16 mouse cellular contexts compared by ENCODE assay signal in the genomic region with DNA sequence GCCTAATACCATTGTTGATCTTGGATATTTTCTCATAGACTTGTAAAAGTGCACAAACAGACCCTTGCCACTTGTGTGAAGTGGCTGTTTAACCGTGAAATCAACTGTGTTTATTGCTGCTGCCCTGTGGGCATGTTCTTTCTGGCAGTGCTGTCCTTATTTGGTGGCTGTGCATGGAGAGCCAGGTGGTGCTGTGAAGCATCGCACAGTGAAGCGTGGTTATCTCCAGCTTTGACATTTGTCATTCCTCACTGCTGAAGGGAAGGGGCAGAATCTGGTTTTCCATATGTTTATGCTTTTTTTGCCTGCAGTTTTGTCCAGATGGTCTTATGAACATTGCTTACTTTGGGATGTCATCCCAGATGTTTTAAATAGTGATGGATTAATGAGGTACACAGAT. TPM values are rescaled to one million over a fixed set of nuclear protein-coding genes. Genes with fewer than 3 reads are reported as not detected.
DNase-seq lines count a peak whose midpoint lies in the region; ATAC-seq and TF ChIP-seq lines count a peak whose summit lies in the region.
"Had no signal": no experiment of that assay in that cellular context is flagged by ENCODE, and none has a peak within 500 bp of the region (broad histone marks: within the 10 kb centered on the region; RNA-seq: fewer than 3 reads in every experiment).

No protein-coding gene starts in this region.

- no peak overlapping the region for H3K4me2 ChIP-seq in forebrain, embryonic 14.5 days (ENCODE audit: low read length)
- no peak overlapping the region for H3K4me2 ChIP-seq in forebrain, embryonic 11.5 days (ENCODE audit: low read depth, low read length, severe bottlenecking)
- no peak overlapping the region for H3K4me2 ChIP-seq in midbrain, postnatal 0 days (ENCODE audit: low read depth, low read length, poor library complexity, severe bottlenecking)
- no peak overlapping the region for H3K4me2 ChIP-seq in midbrain, embryonic 11.5 days
- H3K4me2 ChIP-seq: embryonic facial prominence, embryonic 12.5 days; limb, embryonic 13.5 days had no signal

- no peaks in the 10 kb centered on the region for H3K9me3 ChIP-seq in forebrain, embryonic 14.5 days (replicated peaks; ENCODE audit: control insufficient read depth, low read length)
- H3K9me3 ChIP-seq in forebrain, embryonic 11.5 days (ENCODE audit: control insufficient read depth, low read length), result no peaks in the 10 kb centered on the region
- no peaks in the 10 kb centered on the region for H3K9me3 ChIP-seq in midbrain, postnatal 0 days (ENCODE audit: low read length)
- H3K9me3 ChIP-seq in midbrain, embryonic 11.5 days (ENCODE audit: control insufficient read depth, low read length), result no peaks in the 10 kb centered on the region
- H3K9me3 ChIP-seq: embryonic facial prominence, embryonic 12.5 days; G1E; limb, embryonic 13.5 days had no signal

- ATAC-seq in forebrain, embryonic 14.5 days, result peak; percentile 75; the same call in 1 of the 2 replicates
- no peak for ATAC-seq in forebrain, embryonic 11.5 days (replicated peaks; ENCODE audit: low FRiP score)
- no peak for ATAC-seq in midbrain, postnatal 0 days (ENCODE audit: low FRiP score)
- ATAC-seq in midbrain, embryonic 11.5 days (ENCODE audit: low FRiP score), result no peak
- ATAC-seq: intestine, embryonic 16.5 days had no signal

- H3K27me3 ChIP-seq in forebrain, embryonic 14.5 days (replicated peaks; ENCODE audit: control insufficient read depth, insufficient read depth, low read length), result no peaks in the 10 kb centered on the region
- no peaks in the 10 kb centered on the region for H3K27me3 ChIP-seq in forebrain, embryonic 11.5 days (ENCODE audit: control insufficient read depth, insufficient read depth, low read length)
- H3K27me3 ChIP-seq in midbrain, postnatal 0 days (ENCODE audit: insufficient read depth, low read length), result no peaks in the 10 kb centered on the region
- no peaks in the 10 kb centered on the region for H3K27me3 ChIP-seq in midbrain, embryonic 11.5 days (ENCODE audit: control insufficient read depth, insufficient read depth, low read length)
- H3K27me3 ChIP-seq: embryonic facial prominence, embryonic 12.5 days; limb, embryonic 13.5 days had no signal

- DNase-seq in forebrain, embryonic 14.5 days (ENCODE audit: low spot score), result peak; percentile 37
- DNase-seq in forebrain, embryonic 11.5 days (ENCODE audit: low spot score), result no peak
- peak; percentile 58 for DNase-seq in midbrain, postnatal 0 days (ENCODE audit: low spot score)
- no peak for DNase-seq in midbrain, embryonic 11.5 days (ENCODE audit: low spot score, missing footprints)
- peak; percentile 28 to 37 for DNase-seq in layer of hippocampus, postnatal 10 days (ENCODE audit: low spot score in 2 of 2)
- DNase-seq in right cerebral cortex, postnatal 14 days, result no peak
- DNase-seq in urinary bladder, postnatal 36 days (ENCODE audit: low spot score in 2 of 2), result no peak
- DNase-seq: gastrocnemius, postnatal 14 days; lung, postnatal 14 days; thymus, postnatal 4 days had no signal

- H3K4me1 ChIP-seq in forebrain, embryonic 14.5 days (ENCODE audit: control insufficient read depth, insufficient read depth, low read length), result no peaks in the 10 kb centered on the region
- no peaks in the 10 kb centered on the region for H3K4me1 ChIP-seq in forebrain, embryonic 11.5 days (replicated peaks; ENCODE audit: control insufficient read depth, insufficient read depth, low read length)
- no peaks in the 10 kb centered on the region for H3K4me1 ChIP-seq in midbrain, postnatal 0 days (ENCODE audit: insufficient read depth, low read length)
- H3K4me1 ChIP-seq in midbrain, embryonic 11.5 days (ENCODE audit: control insufficient read depth, insufficient read depth, low read length), result no peaks in the 10 kb centered on the region
- H3K4me1 ChIP-seq: embryonic facial prominence, embryonic 12.5 days; limb, embryonic 13.5 days had no signal

- no peak overlapping the region for H3K27ac ChIP-seq in forebrain, embryonic 14.5 days (ENCODE audit: low read depth, low read length)
- H3K27ac ChIP-seq in forebrain, embryonic 11.5 days (ENCODE audit: low read depth, low read length), result no peak overlapping the region
- H3K27ac ChIP-seq in midbrain, postnatal 0 days (ENCODE audit: low read depth, low read length), result no peak overlapping the region
- H3K27ac ChIP-seq in midbrain, embryonic 11.5 days (ENCODE audit: low read depth, low read length), result no peak overlapping the region
- H3K27ac ChIP-seq: embryonic facial prominence, embryonic 12.5 days; left cerebral cortex, adult 2 months; limb, embryonic 13.5 days; stomach, postnatal 0 days had no signal

- H3K9ac ChIP-seq in forebrain, embryonic 14.5 days (ENCODE audit: low read length), result no peak overlapping the region
- H3K9ac ChIP-seq in forebrain, embryonic 11.5 days (ENCODE audit: low read length), result no peak overlapping the region
- no peak overlapping the region for H3K9ac ChIP-seq in midbrain, postnatal 0 days (replicated peaks; ENCODE audit: low read length, poor library complexity, severe bottlenecking)
- no peak overlapping the region for H3K9ac ChIP-seq in midbrain, embryonic 11.5 days (ENCODE audit: low read length)
- H3K9ac ChIP-seq: embryonic facial prominence, embryonic 12.5 days; limb, embryonic 13.5 days had no signal

- peaks cover 13% of the 10 kb centered on the region; the same call in 1 of the 2 replicates for H3K36me3 ChIP-seq in forebrain, embryonic 14.5 days (ENCODE audit: control insufficient read depth, insufficient read depth, low read length)
- H3K36me3 ChIP-seq in forebrain, embryonic 11.5 days (ENCODE audit: control insufficient read depth, insufficient read depth, low read length), result no peaks in the 10 kb centered on the region; the same call in 1 of the 2 replicates
- H3K36me3 ChIP-seq in midbrain, postnatal 0 days (ENCODE audit: insufficient read depth, low read length), result peaks cover under 1% of the 10 kb centered on the region; the same call in 1 of the 2 replicates
- H3K36me3 ChIP-seq in midbrain, embryonic 11.5 days (ENCODE audit: control insufficient read depth, insufficient read depth, low read length), result peaks cover 8% of the 10 kb centered on the region; the same call in 1 of the 2 replicates

- no peak for TF ChIP-seq CTCF in midbrain, postnatal 0 days (IDR thresholded peaks at IDR 0.05)

- 65% methylated on average over 3 of the region's 3 CpGs for WGBS in forebrain, embryonic 14.5 days
- WGBS in forebrain, embryonic 11.5 days, result 83% methylated on average over 3 of the region's 3 CpGs
- WGBS in midbrain, postnatal 0 days, result 51% methylated on average over 3 of the region's 3 CpGs
- WGBS in midbrain, embryonic 11.5 days, result 81% methylated on average over 3 of the region's 3 CpGs

- H3K4me3 ChIP-seq in forebrain, embryonic 14.5 days (ENCODE audit: low read depth, low read length), result no peak overlapping the region
- H3K4me3 ChIP-seq in forebrain, embryonic 11.5 days (ENCODE audit: low read depth, low read length), result no peak overlapping the region
- H3K4me3 ChIP-seq in midbrain, postnatal 0 days (ENCODE audit: low read depth, low read length), result no peak overlapping the region
- no peak overlapping the region for H3K4me3 ChIP-seq in midbrain, embryonic 11.5 days (ENCODE audit: low read depth, low read length)
- H3K4me3 ChIP-seq: embryonic facial prominence, embryonic 12.5 days; left cerebral cortex, adult 2 months; limb, embryonic 13.5 days had no signal

RNA-seq across cellular contexts. Expression of a gene that starts 26.6 kb away (rescaled TPM):
- 16.5 and 17.1 TPM in 2 replicates for polyA plus RNA-seq in forebrain, embryonic 14.5 days (2014; fragmentation: Nextera tagmentation; extraction: Ambion mirVana)
- 20.4 and 23.9 TPM in 2 replicates for polyA plus RNA-seq in forebrain, embryonic 11.5 days (2014; fragmentation: Nextera tagmentation; extraction: Ambion mirVana)
- 15.6 and 19.2 TPM in 2 replicates for total RNA-seq in midbrain, postnatal 0 days (2014; rRNA removed)
- 24.4 and 25.2 TPM in 2 replicates for polyA plus RNA-seq in midbrain, postnatal 0 days (2015; fragmentation: Nextera tagmentation; extraction: Ambion mirVana)
- polyA plus RNA-seq in midbrain, embryonic 11.5 days (2014; fragmentation: Nextera tagmentation; extraction: Ambion mirVana), result 32.3 and 35.9 TPM in 2 replicates
- 10 to 100 TPM; 16.3 to 16.7 TPM for total RNA-seq in layer of hippocampus, postnatal 10 days (2021)

RNA-seq across cellular contexts. Expression of a gene that starts 26.7 kb away (rescaled TPM):
- 8.7 and 10.4 TPM in 2 replicates for polyA plus RNA-seq in forebrain, embryonic 14.5 days (2014; fragmentation: Nextera tagmentation; extraction: Ambion mirVana)
- polyA plus RNA-seq in forebrain, embryonic 11.5 days (2014; fragmentation: Nextera tagmentation; extraction: Ambion mirVana), result 11.9 and 14.5 TPM in 2 replicates
- 8.5 and 9.7 TPM in 2 replicates for total RNA-seq in midbrain, postnatal 0 days (2014; rRNA removed)
- polyA plus RNA-seq in midbrain, postnatal 0 days (2015; fragmentation: Nextera tagmentation; extraction: Ambion mirVana), result 3.7 and 4.7 TPM in 2 replicates
- polyA plus RNA-seq in midbrain, embryonic 11.5 days (2014; fragmentation: Nextera tagmentation; extraction: Ambion mirVana), result 13.4 and 16.6 TPM in 2 replicates
- 10 to 100 TPM; 30.7 to 31.1 TPM for total RNA-seq in layer of hippocampus, postnatal 10 days (2021)

RNA-seq across cellular contexts. Expression of a gene that starts 53.8 kb away (rescaled TPM):
- polyA plus RNA-seq in forebrain, embryonic 14.5 days (2014; fragmentation: Nextera tagmentation; extraction: Ambion mirVana), result 123 and 157 TPM in 2 replicates
- 193 and 236 TPM in 2 replicates for polyA plus RNA-seq in forebrain, embryonic 11.5 days (2014; fragmentation: Nextera tagmentation; extraction: Ambion mirVana)
- 61.2 and 137 TPM in 2 replicates for total RNA-seq in midbrain, postnatal 0 days (2014; rRNA removed)
- 161 and 173 TPM in 2 replicates for polyA plus RNA-seq in midbrain, postnatal 0 days (2015; fragmentation: Nextera tagmentation; extraction: Ambion mirVana)
- 181 and 215 TPM in 2 replicates for polyA plus RNA-seq in midbrain, embryonic 11.5 days (2014; fragmentation: Nextera tagmentation; extraction: Ambion mirVana)
- total RNA-seq in layer of hippocampus, postnatal 10 days (2021), result 100 to 1,000 TPM; 166 to 181 TPM

Comparison
In these comparisons a context has a peak if more than half of its experiments do, and no peak if none do; other contexts are left out.
1. DNase-seq: peak in forebrain, embryonic 14.5 days (single experiment), midbrain, postnatal 0 days (single experiment) and layer of hippocampus, postnatal 10 days (2 of 2); none in forebrain, embryonic 11.5 days (single experiment), midbrain, embryonic 11.5 days (single experiment), right cerebral cortex, postnatal 14 days (single experiment) and urinary bladder, postnatal 36 days (0 of 2).